Comparison of ENCODE assay signal across 28 mouse cellular contexts in the genomic region with DNA sequence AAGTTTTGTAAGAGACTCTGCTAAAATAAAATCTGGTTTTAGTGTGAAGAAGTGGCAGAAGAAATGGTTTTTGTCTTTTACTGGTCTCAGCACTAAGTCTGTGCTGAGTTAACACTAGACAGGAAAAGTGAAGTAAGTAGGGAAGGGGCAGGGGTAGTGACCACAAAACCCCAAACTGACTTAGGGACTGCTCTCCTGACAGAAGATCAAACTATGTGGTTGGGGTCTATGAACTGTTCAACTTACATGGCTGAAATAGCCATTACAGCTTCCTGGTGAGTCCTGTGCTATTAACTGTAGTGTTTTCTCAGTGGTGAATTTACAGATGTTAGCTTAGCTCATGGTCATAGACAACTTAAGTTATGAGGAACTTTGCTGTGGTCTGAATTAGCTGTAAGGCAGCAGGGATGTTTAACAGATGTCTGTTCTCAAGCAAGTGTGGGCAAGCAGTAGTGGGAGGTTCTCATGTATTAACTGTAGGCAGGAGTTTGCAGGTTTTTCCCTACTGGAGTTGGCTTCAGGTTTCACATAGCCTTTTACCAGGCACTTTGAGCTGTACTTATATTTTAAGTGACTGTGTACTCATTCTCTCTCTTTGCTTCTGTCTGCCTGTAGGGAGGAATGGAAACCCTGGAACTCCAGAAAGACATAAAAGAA. TPM values are rescaled to one million over a fixed set of nuclear protein-coding genes. Genes with fewer than 3 reads are reported as not detected.
DNase-seq lines count a peak whose midpoint lies in the region; ATAC-seq lines count a peak whose summit lies in the region.
"Had no signal": no experiment of that assay in that cellular context is flagged by ENCODE, and none has a peak within 500 bp of the region (broad histone marks: within the 10 kb centered on the region; RNA-seq: fewer than 3 reads in every experiment).

No protein-coding gene starts in this region.

- peaks cover 18% of the 10 kb centered on the region; the same call in 1 of the 2 replicates for H3K79me2 ChIP-seq in macrophage (ENCODE audit: inconsistent target)

- H3K9me3 ChIP-seq in kidney, embryonic 14.5 days (ENCODE audit: control insufficient read depth, low read length), result no peaks in the 10 kb centered on the region
- H3K9me3 ChIP-seq in embryonic facial prominence, embryonic 15.5 days (replicated peaks), result no peaks in the 10 kb centered on the region
- H3K9me3 ChIP-seq: G1E; liver, embryonic 12.5 days; megakaryocyte, embryonic 14.5 days; neural tube, embryonic 13.5 days; stomach, embryonic 15.5 days had no signal

- no peak overlapping the region for H3K9ac ChIP-seq in kidney, embryonic 14.5 days (ENCODE audit: low read depth, low read length)
- H3K9ac ChIP-seq in embryonic facial prominence, embryonic 15.5 days, result no peak overlapping the region
- H3K9ac ChIP-seq: embryonic facial prominence, embryonic 13.5 days; liver, embryonic 12.5 days; neural tube, embryonic 13.5 days; stomach, embryonic 15.5 days had no signal

- H3K4me3 ChIP-seq in kidney, embryonic 14.5 days (ENCODE audit: low read length), result no peak overlapping the region
- H3K4me3 ChIP-seq in embryonic facial prominence, embryonic 15.5 days (replicated peaks), result no peak overlapping the region
- no peak overlapping the region for H3K4me3 ChIP-seq in macrophage (ENCODE audit: inconsistent target)
- H3K4me3 ChIP-seq: embryonic facial prominence, embryonic 13.5 days; left cerebral cortex, adult 2 months; liver, embryonic 12.5 days; megakaryocyte, embryonic 14.5 days; neural tube, embryonic 13.5 days; stomach, embryonic 15.5 days had no signal

- no peak overlapping the region for H3K27ac ChIP-seq in kidney, embryonic 14.5 days (ENCODE audit: low read depth, low read length)
- H3K27ac ChIP-seq in embryonic facial prominence, embryonic 15.5 days (replicated peaks), result 0 out of 2 replicates have a peak overlapping the region, but pooled peaks have one; percentile 34
- H3K27ac ChIP-seq in macrophage, result peak overlapping the region; percentile 1; the same call in 1 of the 2 replicates
- H3K27ac ChIP-seq: embryonic facial prominence, embryonic 13.5 days; hindbrain, postnatal 0 days; left cerebral cortex, adult 2 months; liver, embryonic 12.5 days; neural tube, embryonic 13.5 days; stomach, embryonic 15.5 days had no signal

- no peak for DNase-seq in kidney, postnatal 14 days
- DNase-seq in 416B (ENCODE audit: low read depth), result peak; percentile 88
- no peak for DNase-seq in layer of hippocampus, postnatal 10 days (ENCODE audit: low spot score in 2 of 2)
- DNase-seq in heart, adult 18-20 months, result no peak
- DNase-seq in liver, result no peak
- DNase-seq: cerebellum, adult 11-12 months; cerebellum, postnatal 14 days; gastrocnemius, postnatal 36 days; kidney, postnatal 36 days; lung, adult 18-20 months; lung, postnatal 10 days; midbrain, embryonic 14.5 days; thymus, postnatal 25 days had no signal

- no peak overlapping the region for H3K4me2 ChIP-seq in kidney, embryonic 14.5 days (replicated peaks; ENCODE audit: low read depth, low read length)
- H3K4me2 ChIP-seq in embryonic facial prominence, embryonic 15.5 days (replicated peaks), result no peak overlapping the region
- H3K4me2 ChIP-seq: embryonic facial prominence, embryonic 13.5 days; heart, embryonic 11.5 days; liver, embryonic 12.5 days; neural tube, embryonic 13.5 days; stomach, embryonic 15.5 days had no signal

- no peaks in the 10 kb centered on the region for H3K4me1 ChIP-seq in kidney, embryonic 14.5 days (ENCODE audit: control insufficient read depth, insufficient read depth, low read length)
- H3K4me1 ChIP-seq in embryonic facial prominence, embryonic 15.5 days, result peaks cover 6% of the 10 kb centered on the region; the same call in 1 of the 2 replicates
- H3K4me1 ChIP-seq: liver, embryonic 12.5 days; neural tube, embryonic 13.5 days; stomach, embryonic 15.5 days had no signal

- peak; percentile 35; the same call in 1 of the 2 replicates for ATAC-seq in kidney, embryonic 14.5 days (ENCODE audit: low FRiP score, low TSS enrichment)
- ATAC-seq in embryonic facial prominence, embryonic 15.5 days (ENCODE audit: insufficient number of reproducible peaks, low FRiP score, low TSS enrichment, low read depth), result 0 out of 2 replicates have a peak, but pooled peaks have one; percentile 24
- ATAC-seq: forebrain, embryonic 16.5 days; hindbrain, postnatal 0 days; intestine, embryonic 16.5 days; liver, embryonic 12.5 days; Patski had no signal

- no peaks in the 10 kb centered on the region for H3K27me3 ChIP-seq in kidney, embryonic 14.5 days (ENCODE audit: control insufficient read depth, insufficient read depth, low read length)
- no peaks in the 10 kb centered on the region for H3K27me3 ChIP-seq in embryonic facial prominence, embryonic 15.5 days
- H3K27me3 ChIP-seq: embryonic facial prominence, embryonic 13.5 days; liver, embryonic 12.5 days; megakaryocyte, embryonic 14.5 days; neural tube, embryonic 13.5 days; Patski; stomach, embryonic 15.5 days had no signal

- peaks cover 47% of the 10 kb centered on the region for H3K36me3 ChIP-seq in kidney, embryonic 14.5 days (ENCODE audit: control insufficient read depth, insufficient read depth, low read length)
- H3K36me3 ChIP-seq in embryonic facial prominence, embryonic 15.5 days, result peaks cover 45% of the 10 kb centered on the region
- H3K36me3 ChIP-seq in macrophage (ENCODE audit: inconsistent target), result peaks cover 20% of the 10 kb centered on the region

RNA-seq across cellular contexts. Expression of a gene that starts 35.1 kb away (rescaled TPM):
- 12.3 and 25.4 TPM in 2 replicates for polyA plus RNA-seq in kidney, embryonic 14.5 days (2014; fragmentation: Nextera tagmentation; extraction: Ambion mirVana)
- polyA plus RNA-seq in embryonic facial prominence, embryonic 15.5 days (2015; fragmentation: Nextera tagmentation; extraction: Ambion mirVana), result 12.1 and 14.0 TPM in 2 replicates
- 100 to 1,000 TPM in 16 of 26 experiments, 10 to 100 TPM in 10; 55.2 to 227 (median 118) TPM for total RNA-seq in macrophage (2018; cell fraction: chromatin; rRNA removed)
- 10 to 100 TPM; 18.3 to 30.2 (median 24.2) TPM for total RNA-seq in macrophage (2018; cell fraction: cytosol; rRNA removed)
- total RNA-seq in macrophage (2018; cell fraction: nucleus; rRNA removed), result 100 to 1,000 TPM in 5 of 26 experiments, 10 to 100 TPM in 21; 34.9 to 145 (median 75.3) TPM
- polyA plus RNA-seq in macrophage (2018), result 11.7 to 19.9 TPM (median 16.5 TPM) in 3 replicates
- total RNA-seq in layer of hippocampus, postnatal 10 days (2021), result 10 to 100 TPM; 53.5 to 69.9 TPM
- total RNA-seq in heart, adult 18-20 months (2021), result 10 to 100 TPM; 36.0 to 43.0 TPM
